Mouse (Mus musculus) limb, embryonic 14.5 days (tissue): ENCODE data around the gene Barhl1. TPM values are rescaled to one million over a fixed set of nuclear protein-coding genes. Genes with fewer than 3 reads are reported as not detected.

Experiments used
- ATAC-seq: fragments of 200-750 bp; cut with Nextera tagmentation; 2 replicates; pipeline ENCODE4 v1.8.0; 2017; ENCODE audit warnings: low read depth, moderate number of reproducible peaks, moderate TSS enrichment; ENCODE audit not compliant: low FRiP score
- DNase-seq: peaks from one replicate; pipeline ENCODE4 v3.0.0-alpha.2; 2015; ENCODE audit warnings: low spot score
- H3K27ac ChIP-seq: fragments of 300-500 bp; sonication (generic); replicated peaks from 2 replicates; pipeline ENCODE4 v1.5.1; 2014; ENCODE audit warnings: low read depth, mild to moderate bottlenecking, low read length, moderate library complexity, mixed read lengths
- H3K27me3 ChIP-seq: fragments of 300-500 bp; sonication (generic); 2 replicates; pipeline ENCODE4 v1.6.1; 2014; ENCODE audit warnings: low read length, mixed read lengths; ENCODE audit not compliant: control insufficient read depth, insufficient read depth
- H3K36me3 ChIP-seq: fragments of 300-500 bp; sonication (generic); 2 replicates; pipeline ENCODE4 v1.6.1; 2014; ENCODE audit warnings: mild to moderate bottlenecking, low read length, moderate library complexity, mixed read lengths; ENCODE audit not compliant: control insufficient read depth, insufficient read depth
- H3K4me1 ChIP-seq: fragments of 300-500 bp; sonication (generic); 2 replicates; pipeline ENCODE4 v1.6.1; 2014; ENCODE audit warnings: antibody characterized with exemption, low read length, mixed read lengths; ENCODE audit not compliant: control insufficient read depth, insufficient read depth
- H3K4me2 ChIP-seq: fragments of 300-500 bp; sonication (generic); replicated peaks from 2 replicates; pipeline ENCODE4 v1.6.1; 2014; ENCODE audit warnings: low read depth, mild to moderate bottlenecking, low read length, moderate library complexity; ENCODE audit not compliant: severe bottlenecking
- H3K4me3 ChIP-seq: fragments of 300-500 bp; sonication (generic); replicated peaks from 2 replicates; pipeline ENCODE4 v1.5.1; 2014; ENCODE audit warnings: low read length
- H3K9ac ChIP-seq: fragments of 300-500 bp; sonication (generic); 2 replicates; pipeline ENCODE4 v1.6.1; 2014; ENCODE audit warnings: mild to moderate bottlenecking, low read depth, low read length, moderate library complexity; ENCODE audit not compliant: severe bottlenecking
- H3K9me3 ChIP-seq: fragments of 300-500 bp; sonication (generic); 2 replicates; pipeline ENCODE4 v1.6.1; 2016; ENCODE audit warnings: low read length; ENCODE audit not compliant: control insufficient read depth
- POLR2A ChIP-seq: fragments of 200-500 bp; IDR thresholded peaks from 2 replicates; pipeline ENCODE4 v1.8.0; 2012; ENCODE audit warnings: inconsistent platforms, mild to moderate bottlenecking, moderate library complexity, borderline replicate concordance; ENCODE audit not compliant: insufficient read depth, insufficient read length; ENCODE audit errors: extremely low read depth
- WGBS: fragments of 180-500 bp; shearing (Covaris S2); extraction: QIAGEN DNeasy Blood & Tissue Kit; methylation state at CpG from one replicate; pipeline ENCODE4 v1.1.7; 2014; 5-methylcytosine and 5-hydroxymethylcytosine counted together
- polyA plus RNA-seq, 2 experiments: library from polyadenylated mRNA; depleted of rRNA in 1 of 2; stranded (reverse) in 1 of 2; unstranded in 1 of 2; fragments of >200 nt; fragmentation: Nextera tagmentation in 1 of 2; extraction: Ambion mirVana in 1 of 2; gene quantifications; 2 replicates each; pipeline versions ENCODE4 v1.2.1 to v1.2.3; 2012 to 2014

Gene Barhl1
- polyA plus RNA-seq, 2 experiments = 0.13 TPM; not detected in 1

DNA sequence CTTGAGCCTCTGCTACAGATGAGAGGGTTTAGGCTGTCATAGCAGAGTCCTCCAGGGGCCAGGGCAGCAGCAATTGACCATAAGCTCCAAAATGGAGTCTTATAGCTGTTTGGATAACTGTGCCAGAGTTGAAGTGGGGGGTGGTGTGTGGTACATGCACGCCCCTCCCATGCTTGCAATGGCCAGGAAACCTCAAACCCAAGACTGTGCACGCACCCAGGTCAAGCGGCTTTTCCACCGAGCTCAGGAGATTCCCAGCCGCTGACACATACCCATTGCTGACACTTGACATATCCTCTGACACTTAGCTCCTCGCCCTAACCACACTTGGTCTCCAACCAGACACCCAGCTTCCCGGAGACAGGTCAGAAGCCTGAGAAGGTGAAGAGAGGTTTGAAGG is 22.5 kb upstream of the Barhl1 start:
- Histone ChIP-seq H3K9me3 (no peaks in the 10 kb centered on the region), H3K4me2 (no peak overlapping the region), H3K9ac (no peak overlapping the region), H3K36me3 (no peaks in the 10 kb centered on the region), H3K27me3 (no peaks in the 10 kb centered on the region; the same call in 1 of the 2 replicates), H3K4me3 (no peak overlapping the region), H3K27ac (no peak overlapping the region), H3K4me1 (peaks cover 5% of the 10 kb centered on the region; the same call in 1 of the 2 replicates)
- WGBS = 66% methylated on average over 7 of the region's 7 CpGs
- DNase-seq (no peak), ATAC-seq (no peak)
- no peak for TF ChIP-seq POLR2A

DNA sequence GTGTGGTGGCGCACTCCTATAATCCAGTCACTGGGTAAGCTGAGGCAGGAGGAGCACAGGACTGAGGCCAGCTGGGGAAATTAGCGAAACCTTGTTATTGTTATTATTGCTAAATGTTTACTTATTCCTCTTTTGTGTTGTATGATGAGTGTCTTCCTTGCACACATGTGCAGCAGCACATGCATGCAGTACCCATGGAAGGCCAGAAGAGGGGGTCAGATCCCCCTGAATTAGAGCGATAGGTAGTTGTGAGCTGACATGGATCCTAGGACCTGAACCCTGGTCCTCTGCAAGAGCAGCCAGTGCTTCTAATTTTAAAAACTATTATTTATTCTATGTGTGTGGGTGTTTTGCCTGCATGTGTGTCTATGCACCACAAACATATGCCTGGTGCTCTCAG is 14.1 kb upstream of the Barhl1 start:
- no peak for DNase-seq
- peaks cover 7% of the 10 kb centered on the region; the same call in 1 of the 2 replicates for H3K27me3 ChIP-seq
- 93% methylated on average over 3 of the region's 3 CpGs for WGBS
- no peak for TF ChIP-seq POLR2A
- no peak overlapping the region for H3K9ac ChIP-seq
- H3K27ac ChIP-seq = no peak overlapping the region
- no peak overlapping the region for H3K4me3 ChIP-seq
- no peaks in the 10 kb centered on the region for H3K9me3 ChIP-seq
- no peaks in the 10 kb centered on the region for H3K36me3 ChIP-seq
- no peak overlapping the region for H3K4me2 ChIP-seq
- no peak for ATAC-seq
- H3K4me1 ChIP-seq = no peaks in the 10 kb centered on the region

DNA sequence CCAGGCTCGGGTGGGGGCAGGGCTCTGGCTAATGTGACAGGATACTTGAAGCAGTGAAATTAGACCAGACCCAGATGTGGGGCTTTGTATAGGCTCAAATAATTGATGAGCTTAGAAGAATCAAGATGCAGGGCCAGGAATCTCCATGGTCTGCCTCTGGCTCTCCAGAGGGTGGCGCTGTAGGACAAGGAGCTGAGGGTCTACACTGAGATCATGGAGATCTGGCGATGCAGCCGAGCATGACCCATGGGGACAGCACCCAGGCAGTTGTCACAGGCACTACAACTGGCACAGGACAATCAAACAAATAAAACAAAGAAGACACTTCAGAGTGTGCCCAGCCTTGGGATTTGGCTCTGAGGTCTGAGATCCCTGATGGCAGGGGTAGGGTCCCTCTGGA is 7.4 kb upstream of the Barhl1 start:
- no peaks in the 10 kb centered on the region for H3K9me3 ChIP-seq
- no peaks in the 10 kb centered on the region for H3K36me3 ChIP-seq
- peaks cover 25% of the 10 kb centered on the region for H3K27me3 ChIP-seq
- ATAC-seq (no peak), DNase-seq (peak; percentile 26)
- WGBS = 0% methylated on average over 4 of the region's 4 CpGs
- no peak for TF ChIP-seq POLR2A
- no peak overlapping the region for H3K27ac ChIP-seq
- H3K9ac ChIP-seq = no peak overlapping the region
- no peak overlapping the region for H3K4me2 ChIP-seq
- no peaks in the 10 kb centered on the region for H3K4me1 ChIP-seq
- H3K4me3 ChIP-seq = no peak overlapping the region

DNA sequence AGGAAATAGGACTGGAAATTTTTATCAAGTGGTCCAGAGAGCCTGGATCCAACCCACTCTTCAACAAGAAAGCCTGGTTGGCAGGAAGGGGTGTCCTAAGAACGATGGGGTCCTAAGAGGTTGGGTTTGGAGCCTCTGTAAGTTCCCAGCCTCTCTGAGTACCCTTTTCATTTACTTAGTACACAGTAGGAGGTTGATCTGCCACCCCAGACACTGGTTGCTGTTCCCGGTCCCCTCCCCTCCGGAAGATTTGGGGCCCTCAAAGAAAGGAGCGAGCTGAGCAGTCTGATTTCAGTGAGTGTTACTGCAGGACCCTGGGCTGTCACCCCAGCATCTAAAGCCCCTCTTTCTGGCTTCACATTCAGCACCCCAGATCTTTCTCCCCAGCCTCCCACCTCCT is 2.5 kb upstream of the Barhl1 start:
- no peaks in the 10 kb centered on the region for H3K36me3 ChIP-seq
- TF ChIP-seq POLR2A = no peak
- no peak overlapping the region for H3K9ac ChIP-seq
- no peaks in the 10 kb centered on the region for H3K4me1 ChIP-seq
- WGBS = 0% methylated on average over 4 of the region's 4 CpGs
- no peak overlapping the region for H3K4me2 ChIP-seq
- H3K4me3 ChIP-seq = no peak overlapping the region
- peaks cover 74% of the 10 kb centered on the region for H3K27me3 ChIP-seq
- no peak for DNase-seq
- H3K27ac ChIP-seq = no peak overlapping the region
- no peak for ATAC-seq
- H3K9me3 ChIP-seq = no peaks in the 10 kb centered on the region

DNA sequence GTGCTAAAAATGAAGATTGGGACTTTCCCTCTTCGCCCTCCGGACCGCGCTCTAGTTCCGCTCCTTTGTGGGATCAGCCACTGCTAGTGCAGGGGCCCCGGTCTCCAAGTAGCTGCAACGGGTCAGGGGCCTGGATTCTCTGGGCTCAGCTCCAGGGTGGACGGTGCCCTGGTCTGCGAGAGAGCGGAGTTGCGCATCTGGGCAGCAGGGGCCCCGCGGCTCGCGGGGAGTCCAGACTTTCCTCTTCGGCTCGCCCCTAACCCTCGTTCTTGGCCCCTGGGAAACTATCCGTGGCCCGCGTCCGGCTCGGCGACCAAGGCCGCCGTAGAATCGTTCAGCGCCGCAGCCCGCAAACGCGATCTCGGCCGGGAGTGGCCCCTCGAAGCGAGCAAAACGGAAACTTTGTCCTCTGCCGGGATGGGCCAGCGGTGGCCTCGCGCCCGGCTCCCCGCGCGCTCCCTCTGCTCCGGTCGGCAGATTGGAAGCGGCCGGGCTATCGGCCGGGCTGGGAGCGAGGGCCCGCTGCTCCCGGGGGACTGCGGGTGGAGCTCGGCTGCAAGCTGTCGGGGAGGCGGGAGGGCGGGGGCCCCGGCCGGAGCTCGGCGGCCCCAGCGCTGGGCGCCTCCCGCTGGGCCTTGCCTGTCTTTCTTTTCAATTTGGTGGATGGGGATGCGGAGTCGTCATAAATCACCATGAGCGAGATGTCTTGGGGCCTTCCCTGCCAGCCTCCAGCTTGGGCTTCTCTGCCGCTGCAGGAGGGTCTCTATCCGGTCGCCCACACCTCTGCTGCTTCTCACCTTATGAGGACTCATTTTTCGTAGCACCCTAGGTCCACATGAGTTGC is 1.3 kb upstream of the Barhl1 start:
- Histone ChIP-seq H3K4me2 (no peak overlapping the region), H3K9ac (no peak overlapping the region), H3K4me3 (0 out of 2 replicates have a peak overlapping the region, but pooled peaks have one; percentile 4), H3K4me1 (no peaks in the 10 kb centered on the region), H3K9me3 (no peaks in the 10 kb centered on the region), H3K36me3 (no peaks in the 10 kb centered on the region), H3K27me3 (peaks cover 86% of the 10 kb centered on the region), H3K27ac (no peak overlapping the region)
- ATAC-seq (no peak), DNase-seq (no peak)
- WGBS = 2% methylated on average over 52 of the region's 73 CpGs
- TF ChIP-seq POLR2A = no peak
